Mouse (Mus musculus): ENCODE measurements around the gene Dpp10. TPM values are rescaled to one million over a fixed set of nuclear protein-coding genes. Genes with fewer than 3 reads are reported as not detected.

The Dpp10 gene
- total RNA-seq, 1 experiment from 2014 or later = not detected

DNA sequence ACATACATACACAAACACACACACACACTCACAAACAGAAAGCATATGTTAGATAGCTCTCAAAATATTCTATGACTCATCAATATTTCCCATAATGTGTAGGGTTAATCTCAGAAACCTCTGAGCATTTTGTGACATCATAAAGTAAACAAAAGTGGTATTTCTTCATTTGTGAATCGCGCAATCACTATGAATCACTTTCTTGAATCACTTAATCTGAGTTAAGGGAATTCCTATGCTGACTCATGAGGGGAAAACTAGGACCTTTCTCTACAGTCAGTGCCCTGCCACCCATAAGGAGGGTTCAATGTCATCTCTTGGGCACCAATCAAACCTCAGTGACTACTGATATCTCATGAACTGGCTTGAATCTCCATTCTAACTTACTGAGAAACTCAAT lies 465.2 kb downstream of the Dpp10 start:
- no peak for ATAC-seq (replicated peaks in 1 of 2; ENCODE audit: insufficient read depth in 1 of 2, low FRiP score in 2 of 2, low TSS enrichment in 1 of 2, low read depth in 1 of 2, poor library complexity in 2 of 2, severe bottlenecking in 2 of 2)

DNA sequence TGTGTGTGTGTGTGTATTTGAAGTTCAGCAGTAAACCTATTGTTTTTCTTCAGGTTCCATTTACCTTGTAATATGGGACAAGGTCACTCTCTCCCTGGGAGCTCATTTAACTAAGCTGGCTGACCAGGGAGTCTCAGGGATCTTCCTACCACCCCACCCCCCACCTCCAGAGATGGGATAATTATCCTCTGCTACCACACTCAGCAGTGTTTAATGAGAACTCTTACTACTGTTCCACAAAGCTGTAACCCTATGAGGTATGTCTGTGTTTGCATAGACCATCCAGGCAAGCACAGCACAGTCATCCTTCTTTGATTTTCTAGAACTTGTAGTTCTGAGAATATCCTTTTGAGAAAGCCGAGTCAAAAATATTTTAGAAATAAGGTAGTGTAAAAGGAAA lies 471.6 kb downstream of the Dpp10 start:
- no peak for ATAC-seq (replicated peaks in 1 of 2; ENCODE audit: insufficient read depth in 1 of 2, low FRiP score in 2 of 2, low TSS enrichment in 1 of 2, low read depth in 1 of 2, poor library complexity in 2 of 2, severe bottlenecking in 2 of 2)

DNA sequence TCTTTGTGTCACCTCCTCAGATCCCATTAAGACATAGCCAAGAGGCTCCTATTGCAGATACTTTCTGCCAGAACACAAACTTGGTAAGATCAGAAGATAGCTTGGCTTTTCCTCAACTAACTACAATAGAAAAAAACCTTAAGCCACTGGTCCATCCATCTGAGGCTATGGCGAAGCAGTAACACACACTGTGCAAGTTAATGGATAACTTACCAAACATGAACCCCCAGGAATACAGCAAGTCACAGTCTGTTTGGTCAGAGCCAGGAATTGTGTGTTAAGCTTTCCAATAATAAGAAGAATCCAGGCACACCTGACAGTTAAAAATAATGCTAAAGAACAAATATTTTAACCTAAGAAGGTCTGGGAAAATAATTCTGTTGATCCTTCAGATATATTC lies 502.9 kb downstream of the Dpp10 start:
- ATAC-seq (replicated peaks in 1 of 2; ENCODE audit: insufficient read depth in 1 of 2, low FRiP score in 2 of 2, low TSS enrichment in 1 of 2, low read depth in 1 of 2, poor library complexity in 2 of 2, severe bottlenecking in 2 of 2) = no peak

DNA sequence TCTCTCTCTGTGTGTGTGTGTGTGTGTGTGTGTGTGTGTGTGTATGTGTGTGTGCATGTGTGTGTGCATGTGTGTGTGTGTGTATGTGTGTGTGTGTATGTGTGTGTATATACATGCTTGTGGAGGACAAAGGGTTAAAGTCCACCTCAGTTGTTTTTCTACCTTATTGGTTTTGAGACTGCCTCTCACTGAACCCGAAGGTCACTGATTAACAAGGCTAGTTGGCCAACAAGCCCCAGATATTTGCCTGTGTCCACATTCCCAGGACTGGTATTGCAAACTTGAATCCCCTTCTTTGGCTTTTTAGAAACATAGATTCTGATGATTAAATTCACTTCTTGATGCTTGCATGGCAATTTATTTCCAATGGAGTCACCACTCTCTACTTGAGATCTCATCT lies 577.6 kb downstream of the Dpp10 start:
- ATAC-seq (replicated peaks in 1 of 2; ENCODE audit: insufficient read depth in 1 of 2, low FRiP score in 2 of 2, low TSS enrichment in 1 of 2, low read depth in 1 of 2, poor library complexity in 2 of 2, severe bottlenecking in 2 of 2) = no peak

DNA sequence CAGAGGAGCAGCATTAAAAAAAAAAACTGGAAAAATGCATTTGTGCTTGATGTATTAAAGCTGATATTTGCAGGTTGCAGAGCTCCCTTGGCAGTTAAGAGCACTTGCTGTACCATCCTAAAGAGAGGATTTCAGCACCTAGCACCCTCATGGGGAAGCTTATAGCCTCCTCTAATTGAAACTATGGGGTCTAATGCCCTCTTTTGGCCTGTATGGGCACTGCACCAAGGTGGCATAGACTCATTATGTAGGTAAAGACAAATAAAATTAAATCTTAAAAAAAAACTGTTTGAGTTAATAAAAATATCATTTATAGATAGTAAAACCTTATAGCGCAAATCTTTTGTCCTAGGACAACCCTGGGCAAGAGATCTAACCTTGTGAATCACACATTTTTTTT lies 631.2 kb downstream of the Dpp10 start:
- ATAC-seq (replicated peaks in 1 of 2; ENCODE audit: insufficient read depth in 1 of 2, low FRiP score in 2 of 2, low TSS enrichment in 1 of 2, low read depth in 1 of 2, poor library complexity in 2 of 2, severe bottlenecking in 2 of 2) = no peak

DNA sequence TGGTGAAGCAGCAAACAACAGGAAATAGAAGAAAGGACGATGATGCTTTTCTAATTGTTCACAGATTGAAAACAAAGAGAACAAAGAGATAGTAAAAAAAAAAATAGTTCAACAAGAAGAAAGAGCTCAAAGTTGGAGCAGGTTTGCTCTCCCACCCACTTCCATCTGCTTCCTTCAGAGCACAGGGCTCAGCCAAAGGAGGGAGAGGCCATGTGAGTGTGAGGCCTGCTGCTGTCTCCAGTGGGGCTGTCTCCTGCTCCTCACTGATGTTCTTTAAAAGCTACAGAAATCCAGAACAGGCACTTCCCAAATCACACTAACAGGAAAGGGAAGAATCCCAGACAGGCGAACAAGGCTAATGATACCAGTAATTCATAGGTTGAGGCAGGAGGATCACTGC lies 694.1 kb downstream of the Dpp10 start:
- ATAC-seq (replicated peaks in 1 of 2; ENCODE audit: insufficient read depth in 1 of 2, low FRiP score in 2 of 2, low TSS enrichment in 1 of 2, low read depth in 1 of 2, poor library complexity in 2 of 2, severe bottlenecking in 2 of 2) = no peak

DNA sequence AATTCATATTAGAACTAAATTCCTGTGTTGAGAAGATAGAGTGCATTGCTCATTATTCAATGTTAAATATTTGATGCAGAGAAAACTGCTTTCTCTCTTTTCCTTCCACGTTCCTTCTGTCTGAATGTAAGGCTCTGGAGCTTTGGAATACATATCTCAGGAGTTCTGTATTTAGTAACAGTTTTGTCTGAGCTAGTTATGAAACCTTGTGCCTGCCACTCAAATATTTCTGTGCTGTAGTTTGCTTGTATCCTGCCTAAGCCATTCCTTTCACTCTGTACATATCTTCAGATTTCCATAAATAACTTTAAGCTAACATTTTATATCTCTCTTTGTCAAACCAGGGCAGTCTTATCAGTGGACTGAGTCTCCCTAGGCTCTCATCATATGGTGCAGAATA lies 707.5 kb downstream of the Dpp10 start:
- no peak for ATAC-seq (replicated peaks in 1 of 2; ENCODE audit: insufficient read depth in 1 of 2, low FRiP score in 2 of 2, low TSS enrichment in 1 of 2, low read depth in 1 of 2, poor library complexity in 2 of 2, severe bottlenecking in 2 of 2)

DNA sequence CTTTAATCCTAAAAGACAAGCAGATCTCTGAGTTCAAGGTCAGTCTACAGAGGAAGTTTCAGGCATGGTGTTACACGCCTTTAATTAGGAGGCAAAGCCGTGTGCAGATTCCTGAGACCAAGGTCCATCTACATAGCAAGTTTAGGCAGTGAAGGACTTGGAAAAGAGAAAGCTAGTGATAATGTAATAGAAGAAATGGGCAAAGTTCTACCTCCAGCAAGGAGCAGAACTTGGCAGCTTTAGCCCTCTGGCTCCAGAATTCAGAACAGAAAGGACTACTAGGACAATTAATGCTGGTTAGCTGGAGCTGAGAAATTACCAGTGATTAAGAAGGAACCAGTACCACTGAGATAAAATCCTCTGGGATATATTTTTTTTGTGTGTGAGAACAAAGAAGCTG lies 728.5 kb downstream of the Dpp10 start:
- ATAC-seq (replicated peaks in 1 of 2; ENCODE audit: insufficient read depth in 1 of 2, low FRiP score in 2 of 2, low TSS enrichment in 1 of 2, low read depth in 1 of 2, poor library complexity in 2 of 2, severe bottlenecking in 2 of 2) = no peak
